In genomic region chrX:73949341-73949740, GRCm38 (mm10) we compare ENCODE assay signal across 3 mouse cellular contexts.
"Had no signal": no experiment of that assay in that cellular context is flagged by ENCODE, and none has a peak within 500 bp of the region (broad histone marks: within the 10 kb centered on the region; RNA-seq: fewer than 3 reads in every experiment).

No protein-coding gene starts in this region.

- H3K4me3 ChIP-seq: limb, embryonic 13.5 days; lung, embryonic 15.5 days had no signal

- H3K27ac ChIP-seq: limb, embryonic 13.5 days; lung, embryonic 15.5 days had no signal

- H3K4me1 ChIP-seq: limb, embryonic 13.5 days; lung, embryonic 15.5 days had no signal

- H3K4me2 ChIP-seq: limb, embryonic 13.5 days; liver, embryonic 11.5 days; lung, embryonic 15.5 days had no signal

- H3K9me3 ChIP-seq: limb, embryonic 13.5 days; lung, embryonic 15.5 days had no signal

- H3K9ac ChIP-seq: limb, embryonic 13.5 days; lung, embryonic 15.5 days had no signal

- H3K27me3 ChIP-seq: limb, embryonic 13.5 days; lung, embryonic 15.5 days had no signal
